Mouse (Mus musculus) ES-E14 (cell line): ENCODE measurements around the gene Pafah1b3.

ENCODE experiments used
- CHD2 ChIP-seq: IDR thresholded peaks from 2 replicates; pipeline ENCODE4 v1.6.1; 2014; ENCODE audit warnings: mild to moderate bottlenecking, low read depth, low read length, inconsistent platforms
- HCFC1 ChIP-seq: IDR thresholded peaks from 2 replicates; pipeline ENCODE4 v1.6.1; 2012; ENCODE audit warnings: low read length, inconsistent platforms, borderline replicate concordance; ENCODE audit not compliant: insufficient read depth
- MAFK ChIP-seq: IDR thresholded peaks from 2 replicates; pipeline ENCODE4 v1.6.1; 2014; ENCODE audit warnings: mild to moderate bottlenecking, low read depth, low read length, inconsistent platforms; ENCODE audit not compliant: insufficient read depth
- ZC3H11A ChIP-seq: IDR thresholded peaks from 2 replicates; pipeline ENCODE4 v1.6.1; 2012; ENCODE audit warnings: low read depth, mild to moderate bottlenecking, inconsistent platforms, low read length, borderline replicate concordance
- ZNF384 ChIP-seq: IDR thresholded peaks from 2 replicates; pipeline ENCODE4 v1.6.1; 2012; ENCODE audit warnings: low read depth, low read length, inconsistent platforms

DNA sequence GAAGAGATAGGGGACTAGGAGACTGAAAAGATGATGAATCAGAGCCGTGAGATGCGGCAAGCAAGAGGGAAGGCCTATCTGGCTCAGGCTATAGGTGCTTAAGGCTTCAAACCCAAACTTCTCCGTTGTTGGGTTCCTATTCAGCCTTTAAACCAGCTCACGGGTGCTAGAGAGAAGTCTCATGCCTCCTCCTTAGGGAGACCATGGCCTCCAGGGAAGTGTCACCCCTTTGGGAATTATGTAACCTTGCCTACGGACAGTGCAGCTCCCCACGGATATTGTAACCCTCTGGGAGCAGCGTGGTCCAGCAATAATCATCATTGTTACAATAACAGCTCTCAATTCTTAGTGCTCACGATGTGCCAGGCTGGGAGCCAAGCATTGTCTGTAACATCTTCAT is 46.0 kb downstream of the Pafah1b3 start:
- TF ChIP-seq HCFC1 (no peak), CHD2 (no peak), MAFK (no peak), ZNF384 (no peak), ZC3H11A (no peak)
